Mouse (Mus musculus) stomach, postnatal 0 days (tissue): ENCODE results near the gene Oosp2. TPM values are rescaled to one million over a fixed set of nuclear protein-coding genes. Genes with fewer than 3 reads are reported as not detected.

Source experiments
- ATAC-seq: fragments of 200-750 bp; cut with Nextera tagmentation; 2 replicates; pipeline ENCODE4 v1.8.0; 2017; ENCODE audit not compliant: low FRiP score, low TSS enrichment
- DNase-seq: peaks from one replicate; pipeline ENCODE4 v3.0.0-alpha.2; 2016; ENCODE audit warnings: low spot score
- H3K27ac ChIP-seq: fragments of 300-500 bp; sonication (generic); replicated peaks from 2 replicates; pipeline ENCODE4 v1.5.1; 2014; ENCODE audit warnings: mild to moderate bottlenecking, control low read depth
- H3K27me3 ChIP-seq: fragments of 300-500 bp; sonication (generic); 2 replicates; pipeline ENCODE4 v1.6.1; 2014; ENCODE audit warnings: low read length; ENCODE audit not compliant: control insufficient read depth, insufficient read depth
- H3K36me3 ChIP-seq: fragments of 300-500 bp; sonication (generic); 2 replicates; pipeline ENCODE4 v1.6.1; 2014; ENCODE audit warnings: low read length, mixed read lengths; ENCODE audit not compliant: control insufficient read depth, insufficient read depth
- H3K4me1 ChIP-seq: fragments of 300-500 bp; sonication (generic); replicated peaks from 2 replicates; pipeline ENCODE4 v1.6.1; 2014; ENCODE audit warnings: antibody characterized with exemption; ENCODE audit not compliant: control insufficient read depth, insufficient read depth
- H3K4me2 ChIP-seq: fragments of 300-500 bp; sonication (generic); replicated peaks from 2 replicates; pipeline ENCODE4 v1.6.1; 2014; ENCODE audit warnings: low read depth, mild to moderate bottlenecking, control low read depth, moderate library complexity
- H3K4me3 ChIP-seq: fragments of 300-500 bp; sonication (generic); 2 replicates; pipeline ENCODE4 v1.5.1; 2014; ENCODE audit warnings: low read depth, low read length, control low read depth
- H3K9ac ChIP-seq: fragments of 300-500 bp; sonication (generic); 2 replicates; pipeline ENCODE4 v1.6.1; 2014; ENCODE audit warnings: mild to moderate bottlenecking, low read length, control low read depth, mixed read lengths
- H3K9me3 ChIP-seq: fragments of 300-500 bp; sonication (generic); 2 replicates; pipeline ENCODE4 v1.6.1; 2016; ENCODE audit warnings: low read length; ENCODE audit not compliant: control insufficient read depth
- CTCF ChIP-seq: IDR thresholded peaks from 2 replicates; pipeline ENCODE4 v1.5.1; 2016; ENCODE audit warnings: antibody characterized with exemption, low read depth, mild to moderate bottlenecking, moderate library complexity
- EP300 ChIP-seq: optimal IDR thresholded peaks from 2 replicates; pipeline ENCODE3; 2016; ENCODE audit warnings: antibody characterized with exemption
- WGBS: fragments of 180-500 bp; shearing (Covaris S2); extraction: QIAGEN DNeasy Blood & Tissue Kit; methylation state at CpG from one replicate; pipeline ENCODE4 v1.1.7; 2014; 5-methylcytosine and 5-hydroxymethylcytosine counted together
- polyA plus RNA-seq: library from polyadenylated mRNA; unstranded; fragments of >200 nt; fragmentation: Nextera tagmentation; extraction: Ambion mirVana; gene quantifications from 2 replicates; pipeline ENCODE4 v1.2.1, GENCODE M21; 2015

Oosp2 gene
- polyA plus RNA-seq, 1 experiment from 2014 or later: not detected

DNA sequence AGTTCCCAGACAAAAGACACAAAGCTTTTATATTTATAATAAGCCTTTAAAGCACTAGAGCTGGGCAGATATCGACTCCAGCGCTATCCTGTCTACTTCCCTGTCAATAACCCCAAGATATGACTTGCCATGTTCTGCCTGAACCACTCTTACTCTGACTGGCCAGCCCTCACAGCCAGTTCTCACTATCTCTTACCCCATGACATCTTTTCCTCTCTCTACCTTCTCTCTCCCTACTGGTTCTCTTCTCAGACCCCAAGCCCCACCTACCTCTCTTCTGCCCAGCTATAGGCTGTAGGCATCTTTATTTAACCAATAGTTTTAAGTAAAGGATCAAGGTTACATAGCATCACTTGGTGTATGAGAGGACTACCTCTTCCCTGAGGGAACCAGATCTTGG is 26.0 kb downstream of the Oosp2 start:
- H3K27ac ChIP-seq: no peak overlapping the region
- no peak for DNase-seq
- H3K4me3 ChIP-seq: no peak overlapping the region
- 58% methylated on average over 2 of the region's 2 CpGs for WGBS
- no peaks in the 10 kb centered on the region for H3K27me3 ChIP-seq
- TF ChIP-seq CTCF (no peak), EP300 (no peak)
- H3K4me2 ChIP-seq: no peak overlapping the region
- H3K36me3 ChIP-seq: no peaks in the 10 kb centered on the region
- H3K9ac ChIP-seq: no peak overlapping the region
- H3K4me1 ChIP-seq: no peaks in the 10 kb centered on the region
- ATAC-seq: no peak
- no peaks in the 10 kb centered on the region for H3K9me3 ChIP-seq

GRCm38 (mm10) chr19:11633732-11634131 is 26.6 kb downstream of the Oosp2 start:
- no peaks in the 10 kb centered on the region for H3K4me1 ChIP-seq
- H3K36me3 ChIP-seq: no peaks in the 10 kb centered on the region
- H3K27ac ChIP-seq: no peak overlapping the region
- H3K9ac ChIP-seq: no peak overlapping the region
- ATAC-seq (no peak), DNase-seq (no peak)
- no peak overlapping the region for H3K4me3 ChIP-seq
- no peak overlapping the region for H3K4me2 ChIP-seq
- no peaks in the 10 kb centered on the region for H3K27me3 ChIP-seq
- TF ChIP-seq EP300: no peak
- no peaks in the 10 kb centered on the region for H3K9me3 ChIP-seq
- 82% methylated on average over 1 of the region's 1 CpGs for WGBS

GRCm38 (mm10) chr19:11625231-11625630 is 35.1 kb downstream of the Oosp2 start:
- Histone ChIP-seq H3K27me3 (no peaks in the 10 kb centered on the region), H3K4me2 (no peak overlapping the region), H3K4me3 (no peak overlapping the region), H3K9ac (no peak overlapping the region), H3K4me1 (no peaks in the 10 kb centered on the region), H3K27ac (no peak overlapping the region), H3K9me3 (no peaks in the 10 kb centered on the region), H3K36me3 (no peaks in the 10 kb centered on the region)
- WGBS: 46% methylated on average over 5 of the region's 5 CpGs
- TF ChIP-seq CTCF: no peak
- TF ChIP-seq EP300: no peak
- ATAC-seq (no peak), DNase-seq (no peak)

DNA sequence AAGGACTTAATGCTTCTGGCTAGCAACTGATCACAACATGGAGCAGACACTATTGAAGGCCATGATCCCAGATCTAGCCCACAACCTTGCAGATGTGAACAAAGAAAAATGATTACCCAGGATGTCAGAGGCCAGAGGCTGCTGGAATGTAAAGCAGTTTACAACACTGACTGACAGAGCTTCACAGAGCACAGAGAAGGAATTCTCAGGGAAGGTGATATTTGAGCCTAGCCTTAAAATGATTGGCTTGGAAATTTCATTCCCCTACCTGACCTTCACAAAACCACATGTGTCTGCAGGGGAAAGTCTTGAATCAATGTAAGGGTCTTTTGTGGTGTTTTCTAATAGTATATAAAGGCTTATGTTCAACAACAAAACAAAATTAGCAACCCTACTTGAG is 35.6 kb downstream of the Oosp2 start:
- Histone ChIP-seq H3K9me3 (no peaks in the 10 kb centered on the region), H3K4me1 (no peaks in the 10 kb centered on the region), H3K27me3 (no peaks in the 10 kb centered on the region), H3K27ac (no peak overlapping the region), H3K4me2 (no peak overlapping the region), H3K36me3 (no peaks in the 10 kb centered on the region), H3K9ac (no peak overlapping the region), H3K4me3 (no peak overlapping the region)
- DNase-seq (no peak), ATAC-seq (no peak)
- no peak for TF ChIP-seq CTCF
- no peak for TF ChIP-seq EP300

GRCm38 (mm10) chr19:11623551-11623950 is 36.8 kb downstream of the Oosp2 start, which contains the start of gene Ms4a2:
Ms4a2 (minus strand) TSS chr19:11623719.
- no peak for DNase-seq
- ATAC-seq: no peak
- H3K4me1 ChIP-seq: no peaks in the 10 kb centered on the region

GRCm38 (mm10) chr19:11617983-11618382 is 42.4 kb downstream of the Oosp2 start:
- Histone ChIP-seq H3K4me3 (no peak overlapping the region), H3K36me3 (no peaks in the 10 kb centered on the region), H3K9me3 (no peaks in the 10 kb centered on the region), H3K27me3 (no peaks in the 10 kb centered on the region), H3K4me2 (no peak overlapping the region), H3K9ac (no peak overlapping the region), H3K27ac (no peak overlapping the region), H3K4me1 (no peaks in the 10 kb centered on the region)
- DNase-seq: no peak
- TF ChIP-seq CTCF (no peak), EP300 (no peak)
- ATAC-seq: no peak

More at GRCm38 (mm10) chr19:11623551-11623950, 36.8 kb downstream of the Oosp2 start, which contains the start of gene Ms4a2:
- no peak for TF ChIP-seq CTCF
- Histone ChIP-seq H3K9me3 (no peaks in the 10 kb centered on the region), H3K36me3 (no peaks in the 10 kb centered on the region), H3K4me2 (no peak within 1 kb of the TSS), H3K27ac (no peak within 1 kb of the TSS), H3K4me3 (no peak within 1 kb of the TSS), H3K27me3 (no peaks in the 10 kb centered on the region), H3K9ac (no peak within 1 kb of the TSS)
- WGBS: 86% methylated on average over 2 of the region's 2 CpGs
